Mouse (Mus musculus): ENCODE results near the gene Oxt.
A peak's percentile ranks its signal among the peaks of the same experiment; 100 is the strongest.
"Not testable (repeated sequence)": the region's sequence is repeated elsewhere in the genome, so short reads cannot be mapped to it uniquely, and the experiment has no call there.

Oxt gene

GRCm38 (mm10) chr2:130575873-130576272, at the start of gene Oxt:
Gene Oxt (plus strand): TSS chr2:130576173.
- no peak for DNase-seq

- DNase-seq = no peak
Observed at GRCm38 (mm10) chr2:130528457-130528856, 47.5 kb upstream of the Oxt start.

- no peak for DNase-seq
Observed at GRCm38 (mm10) chr2:130529290-130529689, 46.7 kb upstream of the Oxt start.

- DNase-seq = no peak
Observed at GRCm38 (mm10) chr2:130529925-130530324, 46.0 kb upstream of the Oxt start.

GRCm38 (mm10) chr2:130532201-130532600, 43.8 kb upstream of the Oxt start:
- no peak for DNase-seq

GRCm38 (mm10) chr2:130535017-130535416, 41.0 kb upstream of the Oxt start:
- DNase-seq = no peak

GRCm38 (mm10) chr2:130536890-130537289, 39.1 kb upstream of the Oxt start:
- no peak for DNase-seq

- no peak for DNase-seq
Observed at GRCm38 (mm10) chr2:130538876-130539546, 37.0 kb upstream of the Oxt start.

- DNase-seq = no peak
Observed at GRCm38 (mm10) chr2:130540266-130540665, 35.7 kb upstream of the Oxt start.

GRCm38 (mm10) chr2:130546957-130547356, 29.0 kb upstream of the Oxt start:
- DNase-seq = no peak

- no peak for DNase-seq
Observed at GRCm38 (mm10) chr2:130554841-130555240, 21.1 kb upstream of the Oxt start.

- no peak for DNase-seq
Observed at GRCm38 (mm10) chr2:130556292-130556691, 19.7 kb upstream of the Oxt start.

GRCm38 (mm10) chr2:130557462-130557861, 18.5 kb upstream of the Oxt start:
- DNase-seq = no peak

- no peak for DNase-seq
Observed at GRCm38 (mm10) chr2:130558015-130558414, 18.0 kb upstream of the Oxt start.

- peak; percentile 97 for DNase-seq
Observed at GRCm38 (mm10) chr2:130563212-130564055, 12.5 kb upstream of the Oxt start, which contains the start of gene Mrps26. Gene Mrps26 (plus strand): TSS chr2:130563742.

- DNase-seq = peak; percentile 27
Observed at GRCm38 (mm10) chr2:130564063-130564462, 11.9 kb upstream of the Oxt start.

- DNase-seq = no peak
Observed at GRCm38 (mm10) chr2:130564983-130565382, 11.0 kb upstream of the Oxt start.

- no peak for DNase-seq
Observed at GRCm38 (mm10) chr2:130568921-130569320, 7.1 kb upstream of the Oxt start.

GRCm38 (mm10) chr2:130569926-130570325, 6.0 kb upstream of the Oxt start:
- DNase-seq = no peak

GRCm38 (mm10) chr2:130574960-130575359, 1.0 kb upstream of the Oxt start:
- no peak for DNase-seq

- not testable (repeated sequence) for DNase-seq
Observed at GRCm38 (mm10) chr2:130576564-130576963, 591 bp downstream of the Oxt start.

GRCm38 (mm10) chr2:130577021-130577420, 1.0 kb downstream of the Oxt start:
- no peak for DNase-seq

- peak; percentile 73 for DNase-seq
Observed at GRCm38 (mm10) chr2:130577632-130578031, 1.7 kb downstream of the Oxt start.

GRCm38 (mm10) chr2:130578148-130578547, 2.2 kb downstream of the Oxt start:
- peak; percentile 68 for DNase-seq

Measured in lung, postnatal 10 days (tissue).